Mouse (Mus musculus) gastrocnemius, postnatal 10 days (tissue): ENCODE measurements around the gene Kdm6b. TPM values are rescaled to one million over a fixed set of nuclear protein-coding genes. Genes with fewer than 3 reads are reported as not detected.

ENCODE experiments used
- DNase-seq: peaks from one replicate; pipeline ENCODE4 v3.0.0; 2021; ENCODE audit warnings: mixed read lengths
- total RNA-seq, 2 experiments: library from RNA; stranded (reverse); gene quantifications; 2 replicates each; pipeline ENCODE4 v1.2.3; 2021

Gene Kdm6b
- total RNA-seq, 2 experiments from 2014 or later, result 35.9 to 47.5 TPM

- DNase-seq, result no peak
Observed at GRCm38 (mm10) chr11:69419443-69419812, 6.0 kb upstream of the Kdm6b start.

- peak; percentile 87 for DNase-seq
Observed at GRCm38 (mm10) chr11:69418481-69419442, 5.3 kb upstream of the Kdm6b start.

GRCm38 (mm10) chr11:69417449-69418384 is 4.2 kb upstream of the Kdm6b start:
- peak; percentile 98 for DNase-seq

GRCm38 (mm10) chr11:69416921-69417448 is 3.5 kb upstream of the Kdm6b start:
- DNase-seq, result no peak

GRCm38 (mm10) chr11:69416509-69416908 is 3.0 kb upstream of the Kdm6b start:
- no peak for DNase-seq

- peak; percentile 57 for DNase-seq
Observed at GRCm38 (mm10) chr11:69415668-69416451, 2.4 kb upstream of the Kdm6b start.

- DNase-seq, result peak; percentile 77
Observed at GRCm38 (mm10) chr11:69415327-69415667, 1.8 kb upstream of the Kdm6b start.

GRCm38 (mm10) chr11:69414421-69415326 is 1.2 kb upstream of the Kdm6b start:
- no peak for DNase-seq

- DNase-seq, result no peak
Observed at GRCm38 (mm10) chr11:69412548-69412947, 927 bp downstream of the Kdm6b start.

GRCm38 (mm10) chr11:69411538-69412203 is 1.8 kb downstream of the Kdm6b start:
- peak; percentile 88 for DNase-seq

- peak; percentile 96 for DNase-seq
Observed at GRCm38 (mm10) chr11:69411073-69411535, 2.4 kb downstream of the Kdm6b start.

- peak; percentile 65 for DNase-seq
Observed at GRCm38 (mm10) chr11:69410310-69411072, 3.0 kb downstream of the Kdm6b start.

GRCm38 (mm10) chr11:69410045-69410309 is 3.5 kb downstream of the Kdm6b start:
- no peak for DNase-seq

GRCm38 (mm10) chr11:69409378-69410044 is 4.0 kb downstream of the Kdm6b start:
- DNase-seq, result peak; percentile 85

GRCm38 (mm10) chr11:69408541-69409377 is 4.7 kb downstream of the Kdm6b start:
- DNase-seq, result peak; percentile 65

GRCm38 (mm10) chr11:69407724-69408004 is 5.8 kb downstream of the Kdm6b start:
- DNase-seq, result no peak

- DNase-seq, result no peak
Observed at GRCm38 (mm10) chr11:69406867-69407723, 6.4 kb downstream of the Kdm6b start.
